Mouse (Mus musculus) megakaryocyte, embryonic 14.5 days (primary cell): ENCODE measurements around the gene Gabra2.

Experiments used
- FLI1 ChIP-seq: IDR thresholded peaks from 2 replicates; pipeline ENCODE4 v1.6.1; 2012; ENCODE audit warnings: low read length, inconsistent platforms, mixed read lengths
- GATA1 ChIP-seq: IDR thresholded peaks from 3 replicates; pipeline ENCODE4 v1.6.1; 2012; ENCODE audit warnings: mixed read lengths, low read length, inconsistent platforms, borderline replicate concordance

- no peak for TF ChIP-seq FLI1
- TF ChIP-seq GATA1, result no peak
Measured at GRCm38 (mm10) chr5:70990891-70991290, 104.8 kb downstream of the Gabra2 start.
